Mouse (Mus musculus) MEL (cell line): ENCODE measurements around the gene Eif1. TPM values are rescaled to one million over a fixed set of nuclear protein-coding genes. Genes with fewer than 3 reads are reported as not detected.

Source experiments
- DNase-seq: peaks from one replicate; pipeline ENCODE4 v3.0.0; 2011; ENCODE audit warnings: low read depth, low spot score
- H3K27ac ChIP-seq: 2 replicates; pipeline ENCODE4 v1.5.1; 2012; ENCODE audit warnings: low read depth, mild to moderate bottlenecking, control low read depth, low read length, moderate library complexity; ENCODE audit not compliant: control insufficient read depth
- H3K27me3 ChIP-seq, 2 experiments: fragments of 150-350 bp in 1 of 2; sonication (generic) in 1 of 2; 2 replicates each; pipeline ENCODE4 v1.6.1; 2012; ENCODE audit warnings: low read length in 2 of 2, mild to moderate bottlenecking in 2 of 2, improper control_type of control experiment in 1 of 2, moderate library complexity in 1 of 2; ENCODE audit not compliant: insufficient read depth in 2 of 2, control insufficient read depth in 1 of 2
- H3K36me3 ChIP-seq, 2 experiments: 2 replicates each; pipeline ENCODE4 v1.6.1; 2012 to 2014; ENCODE audit warnings: low read length in 2 of 2, improper control_type of control experiment in 1 of 2, inconsistent platforms in 1 of 2, mild to moderate bottlenecking in 1 of 2; ENCODE audit not compliant: insufficient read depth in 2 of 2, control insufficient read depth in 1 of 2
- H3K4me1 ChIP-seq, 2 experiments: fragments of 150-350 bp in 1 of 2; sonication (generic) in 1 of 2; 2 replicates each; pipeline ENCODE4 v1.6.1; 2012; ENCODE audit warnings: low read length in 2 of 2, improper control_type of control experiment in 1 of 2, mild to moderate bottlenecking in 1 of 2; ENCODE audit not compliant: insufficient read depth in 2 of 2, control insufficient read depth in 1 of 2
- H3K4me3 ChIP-seq, 2 experiments: fragments of 150-350 bp in 1 of 2; sonication (generic) in 1 of 2; 2 replicates each; pipeline ENCODE4 v1.5.1; 2012; ENCODE audit warnings: low read depth in 2 of 2, low read length in 2 of 2, mild to moderate bottlenecking in 2 of 2, moderate library complexity in 2 of 2, control low read depth in 1 of 2, improper control_type of control experiment in 1 of 2; ENCODE audit not compliant: control insufficient read depth in 1 of 2, insufficient read depth in 1 of 2
- H3K79me2 ChIP-seq: 2 replicates; pipeline ENCODE4 v1.6.1; 2012; ENCODE audit warnings: mild to moderate bottlenecking, low read length, moderate library complexity; ENCODE audit not compliant: control insufficient read depth, poor library complexity, insufficient read depth
- H3K9ac ChIP-seq: 2 replicates; pipeline ENCODE4 v1.6.1; 2012; ENCODE audit warnings: low read depth, mild to moderate bottlenecking, control low read depth, low read length, moderate library complexity; ENCODE audit not compliant: control insufficient read depth, poor library complexity, severe bottlenecking
- H3K9me3 ChIP-seq: fragments of 150-350 bp; sonication (generic); replicated peaks from 2 replicates; pipeline ENCODE4 v1.6.1; 2012; ENCODE audit warnings: mild to moderate bottlenecking, low read length, improper control_type of control experiment, moderate library complexity; ENCODE audit not compliant: insufficient read depth
- BHLHE40 ChIP-seq: IDR thresholded peaks from 2 replicates; pipeline ENCODE4 v1.6.1; 2012; ENCODE audit warnings: low read depth, mild to moderate bottlenecking, inconsistent platforms, low read length, improper control_type of control experiment, borderline replicate concordance
- CTCF ChIP-seq, 3 experiments: IDR thresholded peaks in 2 of 3; conservative IDR thresholded peaks in 1 of 3; 2 replicates each; pipeline ENCODE4 v1.5.1; 2011 to 2012; ENCODE audit warnings: low read length in 3 of 3, low read depth in 2 of 3, mild to moderate bottlenecking in 2 of 3, improper control_type of control experiment in 1 of 3, inconsistent platforms in 1 of 3, mixed read lengths in 1 of 3, moderate library complexity in 1 of 3; ENCODE audit not compliant: control insufficient read depth in 1 of 3, insufficient read depth in 1 of 3, poor library complexity in 1 of 3, severe bottlenecking in 1 of 3
- ELF1 ChIP-seq: IDR thresholded peaks from 2 replicates; pipeline ENCODE4 v1.6.1; 2014; ENCODE audit warnings: low read depth, mild to moderate bottlenecking, inconsistent platforms, low read length, improper control_type of control experiment, moderate library complexity
- ETS1 ChIP-seq: IDR thresholded peaks from 2 replicates; pipeline ENCODE4 v1.6.1; 2012; ENCODE audit warnings: low read depth, mild to moderate bottlenecking, inconsistent platforms, low read length, improper control_type of control experiment, moderate library complexity
- GABPA ChIP-seq: IDR thresholded peaks from 2 replicates; pipeline ENCODE4 v1.6.1; 2012; ENCODE audit warnings: low read depth, mild to moderate bottlenecking, inconsistent platforms, low read length, improper control_type of control experiment, moderate library complexity
- GATA1 ChIP-seq: IDR thresholded peaks from 2 replicates; pipeline ENCODE4 v1.6.1; 2011; ENCODE audit warnings: low read depth, low read length, improper control_type of control experiment
- KAT2A ChIP-seq: conservative IDR thresholded peaks from 2 replicates; pipeline ENCODE4 v1.6.1; 2012; ENCODE audit warnings: low read depth, low read length, improper control_type of control experiment, inconsistent platforms
- MAX ChIP-seq: IDR thresholded peaks from 2 replicates; pipeline ENCODE4 v1.6.1; 2011; ENCODE audit warnings: low read length, improper control_type of control experiment
- MEF2A ChIP-seq: IDR thresholded peaks from 2 replicates; pipeline ENCODE4 v1.6.1; 2014; ENCODE audit warnings: low read depth, mild to moderate bottlenecking, inconsistent platforms, low read length, improper control_type of control experiment; ENCODE audit not compliant: poor library complexity, insufficient replicate concordance, severe bottlenecking; ENCODE audit errors: extremely low read depth
- NELFE ChIP-seq: IDR thresholded peaks from 2 replicates; pipeline ENCODE4 v1.6.1; 2011; ENCODE audit warnings: low read depth, low read length, improper control_type of control experiment
- NRF1 ChIP-seq: IDR thresholded peaks from 2 replicates; pipeline ENCODE4 v1.6.1; 2014; ENCODE audit warnings: low read depth, mild to moderate bottlenecking, inconsistent platforms, low read length, improper control_type of control experiment, moderate library complexity; ENCODE audit not compliant: poor library complexity, insufficient read depth, severe bottlenecking
- POLR2A ChIP-seq, 2 experiments: IDR thresholded peaks; 2 replicates each; pipeline ENCODE4 v1.6.1; 2011 to 2012; ENCODE audit warnings: low read length in 2 of 2, mild to moderate bottlenecking in 2 of 2, control low read depth in 1 of 2, improper control_type of control experiment in 1 of 2, low read depth in 1 of 2, moderate library complexity in 1 of 2; ENCODE audit not compliant: control insufficient read depth in 1 of 2, insufficient read depth in 1 of 2, poor library complexity in 1 of 2
- RCOR1 ChIP-seq: IDR thresholded peaks from 2 replicates; pipeline ENCODE4 v1.6.1; 2012; ENCODE audit warnings: low read depth, mild to moderate bottlenecking, inconsistent platforms, low read length, improper control_type of control experiment
- SIN3A ChIP-seq: IDR thresholded peaks from 2 replicates; pipeline ENCODE4 v1.6.1; 2012; ENCODE audit warnings: low read length, improper control_type of control experiment, inconsistent platforms
- SMC3 ChIP-seq: IDR thresholded peaks from 2 replicates; pipeline ENCODE4 v1.6.1; 2011; ENCODE audit warnings: low read depth, low read length, improper control_type of control experiment
- TAL1 ChIP-seq: IDR thresholded peaks from 2 replicates; pipeline ENCODE4 v1.6.1; 2012; ENCODE audit warnings: mild to moderate bottlenecking, inconsistent platforms, low read length, moderate library complexity, mixed read lengths
- TBP ChIP-seq: IDR thresholded peaks from 2 replicates; pipeline ENCODE4 v1.8.0; 2011; ENCODE audit warnings: low read depth, low read length, improper control_type of control experiment
- USF1 ChIP-seq: IDR thresholded peaks from 2 replicates; pipeline ENCODE4 v1.6.1; 2014; ENCODE audit warnings: low read depth, mild to moderate bottlenecking, inconsistent platforms, low read length, improper control_type of control experiment, moderate library complexity
- USF2 ChIP-seq, 2 experiments: IDR thresholded peaks; 2 replicates each; pipeline ENCODE4 v1.6.1; 2011 to 2012; ENCODE audit warnings: improper control_type of control experiment in 2 of 2, low read length in 2 of 2, borderline replicate concordance in 1 of 2, inconsistent platforms in 1 of 2, low read depth in 1 of 2, mild to moderate bottlenecking in 1 of 2; ENCODE audit not compliant: insufficient read depth in 1 of 2
- ZKSCAN1 ChIP-seq: IDR thresholded peaks from 2 replicates; pipeline ENCODE4 v1.6.1; 2012; ENCODE audit warnings: low read depth, mild to moderate bottlenecking, inconsistent platforms, low read length, improper control_type of control experiment, moderate library complexity
- ZNF384 ChIP-seq: IDR thresholded peaks from 2 replicates; pipeline ENCODE4 v1.6.1; 2012; ENCODE audit warnings: low read depth, mild to moderate bottlenecking, inconsistent platforms, low read length, improper control_type of control experiment
- polyA plus RNA-seq, 2 experiments: library from polyadenylated mRNA; stranded (reverse) in 1 of 2; unstranded in 1 of 2; fragments of >175 nt in 1 of 2; fragments of >200 nt in 1 of 2; gene quantifications; 2 replicates each; pipeline versions ENCODE4 v1.2.1 to v1.2.4; 2012; ENCODE audit warnings: low replicate concordance in 2 of 2, low read depth in 1 of 2; ENCODE audit not compliant: insufficient read length in 2 of 2, insufficient read depth in 1 of 2, missing spikeins in 1 of 2
- total RNA-seq: library from RNA; depleted of rRNA; stranded (reverse); fragments of 300-350 nt; gene quantifications from 2 replicates; pipeline ENCODE4 v1.2.3, GENCODE M21; 2012

The Eif1 gene
- total and polyA plus RNA-seq, 3 experiments: 289 to 926 (median 320) TPM

DNA sequence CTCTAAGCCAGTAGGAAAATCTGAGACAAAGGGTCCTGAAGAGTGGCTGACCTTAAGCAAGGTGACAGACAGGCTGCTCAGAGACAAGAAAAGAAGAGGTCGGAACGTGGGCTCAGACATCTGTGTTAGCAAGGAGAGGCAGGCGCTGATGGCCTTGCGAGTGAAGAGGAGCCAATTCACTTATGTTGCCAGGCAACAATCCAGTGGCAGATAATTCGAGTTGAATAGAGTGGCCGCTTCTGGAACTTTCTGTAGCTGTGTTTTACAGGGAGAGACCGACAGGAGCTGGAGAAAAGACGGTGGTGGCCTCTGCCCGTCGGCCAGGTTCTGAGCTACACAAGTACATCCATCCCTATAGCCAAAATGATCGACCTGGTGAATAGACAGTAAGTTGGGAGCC, 7.6 kb downstream of the Eif1 start:
- Histone ChIP-seq H3K9ac (no peak overlapping the region), H3K27me3 (no peaks in the 10 kb centered on the region), H3K9me3 (no peaks in the 10 kb centered on the region), H3K79me2 (no peaks in the 10 kb centered on the region)
- no peak for TF ChIP-seq POLR2A (IDR thresholded peaks at IDR 0.05; ENCODE audit: control insufficient read depth in 1 of 2, insufficient read depth in 1 of 2, low read depth in 1 of 2, low read length in 2 of 2, poor library complexity in 1 of 2)
- no peak for TF ChIP-seq ELF1
- no peak for TF ChIP-seq SMC3
- TF ChIP-seq USF1: no peak
- no peak for TF ChIP-seq MAX
- no peak for TF ChIP-seq ZKSCAN1
- no peak for TF ChIP-seq RCOR1
- TF ChIP-seq TBP: no peak
- no peak for TF ChIP-seq GABPA
- TF ChIP-seq NRF1: no peak
- TF ChIP-seq KAT2A: no peak
- TF ChIP-seq ZNF384: no peak
- TF ChIP-seq SIN3A: no peak
- TF ChIP-seq GATA1: no peak
- TF ChIP-seq NELFE: no peak
- TF ChIP-seq, all 39 proteins: peak for 0
- no peak overlapping the region for H3K4me3 ChIP-seq
- H3K27ac ChIP-seq: no peak overlapping the region
- peaks cover 0 to 10% of the 10 kb centered on the region in 2 experiments; a peak in 2 of 4 replicates for H3K36me3 ChIP-seq
- H3K4me1 ChIP-seq: peaks cover 6% of the 10 kb centered on the region in 2 experiments
- no peak for DNase-seq

DNA sequence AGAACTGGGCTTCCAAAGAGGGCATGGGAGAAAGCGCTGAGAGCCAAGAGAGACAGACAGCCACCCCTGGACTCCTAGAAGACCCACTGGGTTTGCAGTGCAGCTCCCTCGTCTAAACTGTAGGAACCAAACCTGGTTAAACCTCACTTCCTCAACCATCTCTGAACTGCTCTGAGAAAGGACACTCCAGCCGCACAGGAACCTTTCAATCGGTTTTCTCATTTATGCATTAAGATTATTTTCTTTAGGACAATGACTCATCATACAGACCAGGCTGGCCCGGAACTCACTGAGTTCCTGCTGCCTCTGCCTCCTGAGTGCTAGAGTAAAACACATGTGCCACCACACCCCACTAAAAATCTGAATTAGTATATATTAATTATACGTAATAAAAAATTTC, 8.1 kb downstream of the Eif1 start:
- Histone ChIP-seq H3K4me1 (peaks cover 6% of the 10 kb centered on the region in 2 experiments), H3K36me3 (peaks cover 0 to 10% of the 10 kb centered on the region in 2 experiments; a peak in 2 of 4 replicates), H3K9ac (no peak overlapping the region), H3K27ac (no peak overlapping the region), H3K9me3 (no peaks in the 10 kb centered on the region), H3K4me3 (no peak overlapping the region), H3K27me3 (no peaks in the 10 kb centered on the region; a peak in 1 of 4 replicates), H3K79me2 (no peaks in the 10 kb centered on the region)
- DNase-seq: peak; percentile 62
- TF ChIP-seq USF2 (IDR thresholded peaks at IDR 0.05; ENCODE audit: borderline replicate concordance in 1 of 2, insufficient read depth in 1 of 2, low read depth in 1 of 2, low read length in 2 of 2) (no peak), CTCF (IDR thresholded peaks at IDR 0.05 in 2 of 3, conservative IDR thresholded peaks at IDR 0.05 in 1 of 3; ENCODE audit: control insufficient read depth in 1 of 3, insufficient read depth in 1 of 3, low read depth in 2 of 3, low read length in 3 of 3, poor library complexity in 1 of 3, severe bottlenecking in 1 of 3) (no peak), TAL1 (no peak), MAX (no peak), TBP (no peak), BHLHE40 (no peak), KAT2A (no peak), ZNF384 (no peak), USF1 (no peak), MEF2A (no peak), SIN3A (no peak), ETS1 (no peak)
